Mouse (Mus musculus): Measurements from ENCODE around the gene Spata18.

Spata18 gene

GRCm38 (mm10) chr5:73716941-73717340 lies 65.8 kb downstream of the Spata18 start:
- no peak for DNase-seq (ENCODE audit: low spot score in 2 of 2)

- no peak for DNase-seq (ENCODE audit: low spot score in 2 of 2)
These were observed 70.6 kb downstream of the Spata18 start for GRCm38 (mm10) chr5:73721682-73722282.

- DNase-seq (ENCODE audit: low spot score in 2 of 2), result no peak
These were observed 74.8 kb downstream of the Spata18 start for GRCm38 (mm10) chr5:73725981-73726380.

- DNase-seq (ENCODE audit: low spot score in 2 of 2), result no peak
These were observed 77.5 kb downstream of the Spata18 start for GRCm38 (mm10) chr5:73728651-73729050.
